Comparison of ENCODE assay signal across 8 mouse cellular contexts in genomic region chr8:119837553-119838071, GRCm38 (mm10). TPM values are rescaled to one million over a fixed set of nuclear protein-coding genes. Genes with fewer than 3 reads are reported as not detected.
DNase-seq lines count a peak whose midpoint lies in the region; ATAC-seq and TF ChIP-seq lines count a peak whose summit lies in the region.

No protein-coding gene starts in this region.

- no peaks in the 10 kb centered on the region for H3K36me3 ChIP-seq in heart, postnatal 0 days (replicated peaks; ENCODE audit: control insufficient read depth, insufficient read depth, low read length)
- 0 out of 2 replicates have a peak, but pooled peaks cover 6% of the 10 kb centered on the region for H3K36me3 ChIP-seq in liver, embryonic 13.5 days
- no peaks in the 10 kb centered on the region for H3K36me3 ChIP-seq in stomach, postnatal 0 days (ENCODE audit: control insufficient read depth, insufficient read depth, low read length)

- 0 out of 2 replicates have a peak overlapping the region, but pooled peaks have one; percentile 0 for H3K27ac ChIP-seq in left cerebral cortex, adult 2 months
- H3K27ac ChIP-seq in brown adipose tissue, adult 24 weeks (replicated peaks; ENCODE audit: low read depth, low read length): 0 out of 2 replicates have a peak overlapping the region, but pooled peaks have one; percentile 9
- peak overlapping the region; percentile 36 for H3K27ac ChIP-seq in heart, postnatal 0 days (ENCODE audit: low read depth)
- peak overlapping the region; percentile 39; the same call in 1 of the 2 replicates for H3K27ac ChIP-seq in liver, embryonic 13.5 days
- peak overlapping the region; percentile 61; the same call in 1 of the 2 replicates for H3K27ac ChIP-seq in stomach, postnatal 0 days (replicated peaks)

- no peak for DNase-seq in left cerebral cortex, adult 2 months (ENCODE audit: extremely low spot score in 1 of 2, low spot score in 2 of 2)
- DNase-seq in left cerebral cortex, adult 9 months (ENCODE audit: low spot score in 2 of 2): no peak
- DNase-seq in heart, postnatal 0 days (ENCODE audit: low spot score): no peak
- DNase-seq in liver, embryonic 13.5 days: no peak
- DNase-seq in stomach, postnatal 0 days (ENCODE audit: low spot score): peak; percentile 34
- no peak for DNase-seq in cerebellum, adult 11 months
- DNase-seq in natural killer cell, adult 2 months (ENCODE audit: low spot score in 2 of 2): no peak

- peak overlapping the region; percentile 70 for H3K4me3 ChIP-seq in left cerebral cortex, adult 2 months
- peak overlapping the region; percentile 29 for H3K4me3 ChIP-seq in brown adipose tissue, adult 24 weeks (ENCODE audit: insufficient read depth, low read depth, low read length)
- H3K4me3 ChIP-seq in heart, postnatal 0 days (ENCODE audit: low read depth, low read length): peak overlapping the region; percentile 8
- peak overlapping the region; percentile 69 for H3K4me3 ChIP-seq in liver, embryonic 13.5 days (replicated peaks)
- H3K4me3 ChIP-seq in stomach, postnatal 0 days (ENCODE audit: low read depth, low read length): peak overlapping the region; percentile 75

- peak overlapping the region; percentile 44 for H3K4me2 ChIP-seq in heart, postnatal 0 days (ENCODE audit: low read depth, low read length)
- H3K4me2 ChIP-seq in liver, embryonic 13.5 days: peak overlapping the region; percentile 85
- H3K4me2 ChIP-seq in stomach, postnatal 0 days (replicated peaks; ENCODE audit: low read depth): peak overlapping the region; percentile 93

- H3K9ac ChIP-seq in heart, postnatal 0 days (replicated peaks; ENCODE audit: low read depth, low read length): no peak overlapping the region
- H3K9ac ChIP-seq in liver, embryonic 13.5 days: peak overlapping the region; percentile 41
- H3K9ac ChIP-seq in stomach, postnatal 0 days (ENCODE audit: low read length): peak overlapping the region; percentile 19

- no peak; the same call in 1 of the 2 replicates for TF ChIP-seq CTCF in left cerebral cortex, adult 2 months (IDR thresholded peaks at IDR 0.05)
- no peak for TF ChIP-seq CTCF in heart, postnatal 0 days (IDR thresholded peaks at IDR 0.05; ENCODE audit: low read depth)
- peak; percentile 26; the same call in 1 of the 2 replicates for TF ChIP-seq CTCF in stomach, postnatal 0 days (IDR thresholded peaks at IDR 0.05; ENCODE audit: low read depth)

- no peaks in the 10 kb centered on the region for H3K27me3 ChIP-seq in heart, postnatal 0 days (ENCODE audit: control insufficient read depth, insufficient read depth, low read length)
- H3K27me3 ChIP-seq in liver, embryonic 13.5 days: peaks cover 31% of the 10 kb centered on the region
- no peaks in the 10 kb centered on the region for H3K27me3 ChIP-seq in stomach, postnatal 0 days (ENCODE audit: control insufficient read depth, insufficient read depth, low read length)

- H3K9me3 ChIP-seq in heart, postnatal 0 days (replicated peaks; ENCODE audit: control insufficient read depth, low read length): no peaks in the 10 kb centered on the region
- H3K9me3 ChIP-seq in liver, embryonic 13.5 days (replicated peaks): no peaks in the 10 kb centered on the region
- no peaks in the 10 kb centered on the region for H3K9me3 ChIP-seq in stomach, postnatal 0 days (ENCODE audit: control insufficient read depth, low read length)

- TF ChIP-seq EP300 in heart, postnatal 0 days (IDR thresholded peaks at IDR 0.05; ENCODE audit: low read depth): no peak
- TF ChIP-seq EP300 in stomach, postnatal 0 days (optimal IDR thresholded peaks at IDR 0.05): no peak

- no peak for ATAC-seq in heart, postnatal 0 days (ENCODE audit: insufficient read depth, low read depth)
- ATAC-seq in liver, embryonic 13.5 days (ENCODE audit: low read depth): no peak
- ATAC-seq in stomach, postnatal 0 days (ENCODE audit: low FRiP score, low TSS enrichment): no peak

- no peaks in the 10 kb centered on the region; the same call in 1 of the 2 replicates for H3K4me1 ChIP-seq in brown adipose tissue, adult 24 weeks (ENCODE audit: control insufficient read depth, insufficient read depth, insufficient read length, low read length)
- peaks cover 12% of the 10 kb centered on the region; the same call in 1 of the 2 replicates for H3K4me1 ChIP-seq in heart, postnatal 0 days (ENCODE audit: control insufficient read depth, insufficient read depth)
- H3K4me1 ChIP-seq in liver, embryonic 13.5 days (replicated peaks): peaks cover 73% of the 10 kb centered on the region
- peaks cover 18% of the 10 kb centered on the region; the same call in 1 of the 2 replicates for H3K4me1 ChIP-seq in stomach, postnatal 0 days (replicated peaks; ENCODE audit: control insufficient read depth, insufficient read depth)

- WGBS in heart, postnatal 0 days: 38% methylated on average over 10 of the region's 10 CpGs
- 13% methylated on average over 10 of the region's 10 CpGs for WGBS in liver, embryonic 13.5 days (ENCODE audit: insufficient replicate concordance)
- 20% methylated on average over 10 of the region's 10 CpGs for WGBS in stomach, postnatal 0 days

- intact Hi-C loops in left cerebral cortex, adult 2 months (cut with DNase I): no loop called here

RNA-seq across cellular contexts. Expression of gene Cotl1, which starts 2.7 kb away (rescaled TPM):
- total RNA-seq in left cerebral cortex, adult 2 months (2021): 10 to 100 TPM; 60.1 to 61.4 TPM
- 16.9 and 18.2 TPM in 2 replicates for polyA plus RNA-seq in brown adipose tissue, adult 24 weeks (2012; ENCODE audit: insufficient read depth, insufficient read length, missing spikeins)
- 28.3 and 79.5 TPM in 2 replicates for total RNA-seq in heart, postnatal 0 days (2014; rRNA removed; ENCODE audit: low replicate concordance)
- polyA plus RNA-seq in heart, postnatal 0 days (2015; fragmentation: Nextera tagmentation; extraction: Ambion mirVana): 15.4 and 22.3 TPM in 2 replicates
- polyA plus RNA-seq in liver, embryonic 13.5 days (2015; fragmentation: Nextera tagmentation; extraction: Ambion mirVana): 28.7 and 32.8 TPM in 2 replicates
- polyA plus RNA-seq in stomach, postnatal 0 days (2015; fragmentation: Nextera tagmentation; extraction: Ambion mirVana): 100 and 106 TPM in 2 replicates

RNA-seq across cellular contexts. Expression of gene Klhl36, which starts 24.5 kb away (rescaled TPM):
- total RNA-seq in left cerebral cortex, adult 2 months (2021): 1 to 10 TPM; 7.2 to 8.9 TPM
- polyA plus RNA-seq in brown adipose tissue, adult 24 weeks (2012; ENCODE audit: insufficient read depth, insufficient read length, missing spikeins): 2.7 and 4.0 TPM in 2 replicates
- total RNA-seq in heart, postnatal 0 days (2014; rRNA removed; ENCODE audit: low replicate concordance): 6.5 and 10.0 TPM in 2 replicates
- 6.7 and 6.9 TPM in 2 replicates for polyA plus RNA-seq in heart, postnatal 0 days (2015; fragmentation: Nextera tagmentation; extraction: Ambion mirVana)
- 4.9 and 5.1 TPM in 2 replicates for polyA plus RNA-seq in liver, embryonic 13.5 days (2015; fragmentation: Nextera tagmentation; extraction: Ambion mirVana)
- 9.0 and 10.0 TPM in 2 replicates for polyA plus RNA-seq in stomach, postnatal 0 days (2015; fragmentation: Nextera tagmentation; extraction: Ambion mirVana)

RNA-seq across cellular contexts. Expression of gene Tldc1, which starts 59.4 kb away (rescaled TPM):
- 10 to 100 TPM; 13.6 to 13.7 TPM for total RNA-seq in left cerebral cortex, adult 2 months (2021)
- 1.7 and 3.4 TPM in 2 replicates for polyA plus RNA-seq in brown adipose tissue, adult 24 weeks (2012; ENCODE audit: insufficient read depth, insufficient read length, missing spikeins)
- total RNA-seq in heart, postnatal 0 days (2014; rRNA removed; ENCODE audit: low replicate concordance): 17.7 and 28.6 TPM in 2 replicates
- polyA plus RNA-seq in heart, postnatal 0 days (2015; fragmentation: Nextera tagmentation; extraction: Ambion mirVana): 12.1 and 14.2 TPM in 2 replicates
- polyA plus RNA-seq in liver, embryonic 13.5 days (2015; fragmentation: Nextera tagmentation; extraction: Ambion mirVana): 4.3 and 4.5 TPM in 2 replicates
- 9.1 and 10.7 TPM in 2 replicates for polyA plus RNA-seq in stomach, postnatal 0 days (2015; fragmentation: Nextera tagmentation; extraction: Ambion mirVana)

Comparison
In these comparisons a context has a peak if more than half of its experiments do, and no peak if none do; other contexts are left out.
1. H3K27ac ChIP-seq: peak in every context shown above with its lines; median percentile 61 in stomach, postnatal 0 days; 39 in liver, embryonic 13.5 days; 36 in heart, postnatal 0 days; 9 in brown adipose tissue, adult 24 weeks; 0 in left cerebral cortex, adult 2 months.
2. H3K4me3 ChIP-seq: peak in every context shown above with its lines; median percentile 75 in stomach, postnatal 0 days; 70 in left cerebral cortex, adult 2 months; 69 in liver, embryonic 13.5 days; 29 in brown adipose tissue, adult 24 weeks; 8 in heart, postnatal 0 days.